Mouse (Mus musculus) embryonic facial prominence, embryonic 14.5 days (tissue): Measurements from ENCODE around the gene Adamts6. TPM values are rescaled to one million over a fixed set of nuclear protein-coding genes. Genes with fewer than 3 reads are reported as not detected.

Experiments used
- ATAC-seq: fragments of 200-750 bp; cut with Nextera tagmentation; 2 replicates; pipeline ENCODE4 v1.8.0; 2017; ENCODE audit warnings: low read depth, moderate number of reproducible peaks, moderate TSS enrichment
- DNase-seq: peaks from one replicate; pipeline ENCODE4 v3.0.0-alpha.2; 2015; ENCODE audit warnings: low spot score
- H3K27ac ChIP-seq: fragments of 300-500 bp; sonication (generic); replicated peaks from 2 replicates; pipeline ENCODE4 v1.5.1; 2014; ENCODE audit warnings: low read depth, mild to moderate bottlenecking, low read length, moderate library complexity
- H3K27me3 ChIP-seq: fragments of 300-500 bp; sonication (generic); replicated peaks from 2 replicates; pipeline ENCODE4 v1.6.1; 2014; ENCODE audit warnings: low read length; ENCODE audit not compliant: control insufficient read depth, insufficient read depth
- H3K36me3 ChIP-seq: fragments of 300-500 bp; sonication (generic); 2 replicates; pipeline ENCODE4 v1.6.1; 2014; ENCODE audit warnings: low read length, mixed read lengths; ENCODE audit not compliant: control insufficient read depth, insufficient read depth
- H3K4me1 ChIP-seq: fragments of 300-500 bp; sonication (generic); 2 replicates; pipeline ENCODE4 v1.6.1; 2014; ENCODE audit warnings: antibody characterized with exemption, low read length; ENCODE audit not compliant: control insufficient read depth, insufficient read depth
- H3K4me2 ChIP-seq: fragments of 300-500 bp; sonication (generic); 2 replicates; pipeline ENCODE4 v1.6.1; 2014; ENCODE audit warnings: low read depth, mild to moderate bottlenecking, low read length, moderate library complexity, mixed read lengths
- H3K4me3 ChIP-seq: fragments of 300-500 bp; sonication (generic); 2 replicates; pipeline ENCODE4 v1.5.1; 2014; ENCODE audit warnings: low read depth, mild to moderate bottlenecking, low read length
- H3K9ac ChIP-seq: fragments of 300-500 bp; sonication (generic); 2 replicates; pipeline ENCODE4 v1.6.1; 2014; ENCODE audit warnings: low read depth, mild to moderate bottlenecking, low read length, moderate library complexity, mixed read lengths
- H3K9me3 ChIP-seq: fragments of 300-500 bp; sonication (generic); 2 replicates; pipeline ENCODE4 v1.6.1; 2016; ENCODE audit warnings: low read length; ENCODE audit not compliant: control insufficient read depth
- WGBS: fragments of 180-500 bp; shearing (Covaris S2); extraction: QIAGEN DNeasy Blood & Tissue Kit; methylation state at CpG from one replicate; pipeline ENCODE4 v1.1.7; 2014; 5-methylcytosine and 5-hydroxymethylcytosine counted together
- polyA plus RNA-seq: library from polyadenylated mRNA; unstranded; fragments of >200 nt; fragmentation: Nextera tagmentation; extraction: Ambion mirVana; gene quantifications from 2 replicates; pipeline ENCODE4 v1.2.1, GENCODE M21; 2014

The Adamts6 gene
- polyA plus RNA-seq, 1 experiment from 2014 or later = 3.1 TPM

GRCm38 (mm10) chr13:104482426-104483089 lies 194.9 kb downstream of the Adamts6 start:
- H3K4me3 ChIP-seq = no peak overlapping the region
- H3K27me3 ChIP-seq = no peaks in the 10 kb centered on the region
- ATAC-seq (no peak), DNase-seq (no peak)
- H3K4me2 ChIP-seq = no peak overlapping the region
- 0 out of 2 replicates have a peak, but pooled peaks cover 4% of the 10 kb centered on the region for H3K4me1 ChIP-seq
- 37% methylated on average over 8 of the region's 8 CpGs for WGBS
- H3K9me3 ChIP-seq = no peaks in the 10 kb centered on the region
- H3K36me3 ChIP-seq = no peaks in the 10 kb centered on the region
- no peak overlapping the region for H3K27ac ChIP-seq
- H3K9ac ChIP-seq = no peak overlapping the region

GRCm38 (mm10) chr13:104483111-104483722 lies 195.6 kb downstream of the Adamts6 start:
- Histone ChIP-seq H3K36me3 (no peaks in the 10 kb centered on the region), H3K9ac (no peak overlapping the region), H3K9me3 (no peaks in the 10 kb centered on the region), H3K4me2 (no peak overlapping the region), H3K4me1 (0 out of 2 replicates have a peak, but pooled peaks cover 4% of the 10 kb centered on the region), H3K4me3 (no peak overlapping the region), H3K27me3 (no peaks in the 10 kb centered on the region), H3K27ac (no peak overlapping the region)
- DNase-seq (no peak), ATAC-seq (no peak)
- WGBS = 56% methylated on average over 12 of the region's 12 CpGs

DNA sequence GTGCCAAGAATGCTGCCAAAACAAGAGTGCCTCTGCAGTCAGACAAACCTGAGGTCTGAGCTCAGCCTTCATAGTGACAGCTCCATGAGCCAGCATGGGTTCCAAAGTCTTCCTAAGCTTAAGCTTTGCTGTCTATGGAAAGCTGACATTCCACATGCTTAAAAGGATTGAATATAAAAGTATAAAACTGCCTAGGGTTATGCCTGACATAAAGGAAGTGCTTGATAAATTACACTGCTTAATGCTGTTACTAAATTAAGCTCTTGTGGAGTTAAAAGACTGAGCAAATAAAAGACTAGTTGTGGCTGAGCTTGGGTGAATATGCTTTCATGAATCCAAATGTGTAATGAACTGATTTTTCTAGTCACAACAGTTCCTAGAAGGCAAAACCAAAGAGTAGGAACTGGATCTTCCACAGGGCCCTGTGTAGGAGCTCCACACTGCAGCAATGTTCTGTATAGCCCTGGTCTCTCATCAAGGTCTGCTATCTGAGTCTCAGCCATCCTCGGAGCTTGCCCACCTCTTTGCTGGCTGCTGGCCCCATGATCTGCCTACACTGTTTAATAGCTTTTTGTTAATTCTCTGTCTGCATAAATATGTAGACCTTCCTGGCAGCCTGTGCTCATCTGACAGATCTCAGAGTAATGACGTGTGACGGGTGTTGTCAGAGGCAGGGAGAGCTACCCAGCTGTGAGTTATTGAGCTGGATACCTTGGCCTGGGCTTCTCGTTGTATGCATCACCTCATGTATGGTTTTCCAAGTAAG lies 203.6 kb downstream of the Adamts6 start:
- peak; percentile 44 for DNase-seq
- Histone ChIP-seq H3K27ac (no peak overlapping the region), H3K27me3 (no peaks in the 10 kb centered on the region), H3K4me2 (no peak overlapping the region), H3K36me3 (no peaks in the 10 kb centered on the region), H3K4me3 (no peak overlapping the region), H3K9ac (no peak overlapping the region), H3K9me3 (no peaks in the 10 kb centered on the region), H3K4me1 (no peaks in the 10 kb centered on the region)
- peak; percentile 30; the same call in 1 of the 2 replicates for ATAC-seq
- WGBS = 74% methylated on average over 4 of the region's 4 CpGs

GRCm38 (mm10) chr13:104493466-104493993 lies 205.9 kb downstream of the Adamts6 start:
- H3K27ac ChIP-seq = no peak overlapping the region
- no peak for ATAC-seq

GRCm38 (mm10) chr13:104494200-104494873 lies 206.7 kb downstream of the Adamts6 start:
- ATAC-seq = no peak
- Histone ChIP-seq H3K4me3 (no peak overlapping the region), H3K27ac (no peak overlapping the region), H3K4me2 (no peak overlapping the region), H3K36me3 (no peaks in the 10 kb centered on the region), H3K9me3 (no peaks in the 10 kb centered on the region), H3K4me1 (no peaks in the 10 kb centered on the region), H3K9ac (no peak overlapping the region), H3K27me3 (no peaks in the 10 kb centered on the region)
- 60% methylated on average over 8 of the region's 8 CpGs for WGBS
- no peak for DNase-seq

More at GRCm38 (mm10) chr13:104493466-104493993, 205.9 kb downstream of the Adamts6 start:
- no peak for DNase-seq
- Histone ChIP-seq H3K9me3 (no peaks in the 10 kb centered on the region), H3K4me2 (no peak overlapping the region), H3K36me3 (no peaks in the 10 kb centered on the region), H3K9ac (no peak overlapping the region), H3K4me3 (no peak overlapping the region), H3K27me3 (no peaks in the 10 kb centered on the region), H3K4me1 (no peaks in the 10 kb centered on the region)
- 66% methylated on average over 8 of the region's 8 CpGs for WGBS

- no peaks in the 10 kb centered on the region; the same call in 1 of the 2 replicates for H3K9me3 ChIP-seq
- no peaks in the 10 kb centered on the region for H3K27me3 ChIP-seq
- 80% methylated on average over 3 of the region's 3 CpGs for WGBS
- H3K27ac ChIP-seq = no peak overlapping the region
- no peak overlapping the region for H3K9ac ChIP-seq
- ATAC-seq (no peak), DNase-seq (no peak)
- H3K4me2 ChIP-seq = no peak overlapping the region
- H3K4me3 ChIP-seq = no peak overlapping the region
- H3K4me1 ChIP-seq = no peaks in the 10 kb centered on the region
- no peaks in the 10 kb centered on the region for H3K36me3 ChIP-seq
Measured at GRCm38 (mm10) chr13:104497592-104497991, 210.0 kb downstream of the Adamts6 start.

- no peak overlapping the region for H3K27ac ChIP-seq
- DNase-seq (no peak), ATAC-seq (no peak)
- H3K9ac ChIP-seq = no peak overlapping the region
- H3K9me3 ChIP-seq = no peaks in the 10 kb centered on the region; the same call in 1 of the 2 replicates
- H3K4me2 ChIP-seq = no peak overlapping the region
- WGBS = 94% methylated on average over 6 of the region's 6 CpGs
- no peaks in the 10 kb centered on the region for H3K36me3 ChIP-seq
- no peak overlapping the region for H3K4me3 ChIP-seq
- no peaks in the 10 kb centered on the region for H3K4me1 ChIP-seq
- H3K27me3 ChIP-seq = no peaks in the 10 kb centered on the region
Measured at GRCm38 (mm10) chr13:104498669-104499068, 211.0 kb downstream of the Adamts6 start.
